Mouse (Mus musculus) forebrain, embryonic 12.5 days (tissue): ENCODE measurements at regions not wholly inside any gene's neighbourhood (a gene's known extent, or its start where the extent isn't known, plus 50 kb on each side); places are given as distances from the start of the nearest gene placed in this dataset.
"Not testable (repeated sequence)": the region's sequence is repeated elsewhere in the genome, so short reads cannot be mapped to it uniquely, and the experiment has no call there.

Experiments
- ATAC-seq: fragments of 200-750 bp; cut with Nextera tagmentation; 2 replicates; pipeline ENCODE4 v1.8.0; 2017; ENCODE audit warnings: moderate TSS enrichment; ENCODE audit not compliant: low FRiP score
- H3K27ac ChIP-seq: fragments of 300-500 bp; sonication (generic); 2 replicates; pipeline ENCODE4 v1.5.1; 2016; ENCODE audit warnings: mild to moderate bottlenecking
- H3K27me3 ChIP-seq: fragments of 300-500 bp; sonication (generic); 2 replicates; pipeline ENCODE4 v1.6.1; 2016; ENCODE audit warnings: mild to moderate bottlenecking
- H3K36me3 ChIP-seq: fragments of 300-500 bp; sonication (generic); replicated peaks from 2 replicates; pipeline ENCODE4 v1.6.1; 2016; ENCODE audit warnings: mild to moderate bottlenecking
- H3K4me1 ChIP-seq: fragments of 300-500 bp; sonication (generic); 2 replicates; pipeline ENCODE4 v1.6.1; 2016
- H3K4me2 ChIP-seq: fragments of 300-500 bp; sonication (generic); 2 replicates; pipeline ENCODE4 v1.6.1; 2016; ENCODE audit warnings: mild to moderate bottlenecking, moderate library complexity
- H3K4me3 ChIP-seq: fragments of 300-500 bp; sonication (generic); replicated peaks from 2 replicates; pipeline ENCODE4 v1.5.1; 2016; ENCODE audit warnings: mild to moderate bottlenecking
- H3K9ac ChIP-seq: fragments of 300-500 bp; sonication (generic); 2 replicates; pipeline ENCODE4 v1.6.1; 2016; ENCODE audit warnings: mild to moderate bottlenecking
- H3K9me3 ChIP-seq: fragments of 300-500 bp; sonication (generic); 2 replicates; pipeline ENCODE4 v1.6.1; 2016
- WGBS: fragments of 180-500 bp; shearing (Covaris S2); methylation state at CpG from one replicate; pipeline ENCODE4 v1.1.7; 2016; 5-methylcytosine and 5-hydroxymethylcytosine counted together

DNA sequence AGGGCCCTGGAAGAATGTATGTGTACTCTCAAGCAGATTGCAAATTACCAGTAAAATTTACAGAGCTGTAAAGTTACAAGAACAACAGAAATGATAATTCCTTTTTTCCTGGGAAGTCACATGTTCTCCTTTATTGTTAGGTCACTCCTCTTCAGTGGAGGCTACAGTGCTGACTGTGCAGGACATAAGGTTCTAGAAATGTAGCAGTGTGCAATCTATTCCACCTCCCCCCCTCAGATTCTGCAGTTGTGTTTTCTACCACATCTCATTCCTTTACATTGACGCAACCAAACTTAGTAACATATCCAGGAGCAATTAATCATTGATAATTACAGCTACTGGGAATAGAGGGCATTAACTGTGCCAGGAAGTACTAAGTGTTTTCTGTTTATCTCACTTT, 385.3 kb upstream of the Tnc start:
- 90% methylated on average over 1 of the region's 1 CpGs for WGBS
- no peak for ATAC-seq

DNA sequence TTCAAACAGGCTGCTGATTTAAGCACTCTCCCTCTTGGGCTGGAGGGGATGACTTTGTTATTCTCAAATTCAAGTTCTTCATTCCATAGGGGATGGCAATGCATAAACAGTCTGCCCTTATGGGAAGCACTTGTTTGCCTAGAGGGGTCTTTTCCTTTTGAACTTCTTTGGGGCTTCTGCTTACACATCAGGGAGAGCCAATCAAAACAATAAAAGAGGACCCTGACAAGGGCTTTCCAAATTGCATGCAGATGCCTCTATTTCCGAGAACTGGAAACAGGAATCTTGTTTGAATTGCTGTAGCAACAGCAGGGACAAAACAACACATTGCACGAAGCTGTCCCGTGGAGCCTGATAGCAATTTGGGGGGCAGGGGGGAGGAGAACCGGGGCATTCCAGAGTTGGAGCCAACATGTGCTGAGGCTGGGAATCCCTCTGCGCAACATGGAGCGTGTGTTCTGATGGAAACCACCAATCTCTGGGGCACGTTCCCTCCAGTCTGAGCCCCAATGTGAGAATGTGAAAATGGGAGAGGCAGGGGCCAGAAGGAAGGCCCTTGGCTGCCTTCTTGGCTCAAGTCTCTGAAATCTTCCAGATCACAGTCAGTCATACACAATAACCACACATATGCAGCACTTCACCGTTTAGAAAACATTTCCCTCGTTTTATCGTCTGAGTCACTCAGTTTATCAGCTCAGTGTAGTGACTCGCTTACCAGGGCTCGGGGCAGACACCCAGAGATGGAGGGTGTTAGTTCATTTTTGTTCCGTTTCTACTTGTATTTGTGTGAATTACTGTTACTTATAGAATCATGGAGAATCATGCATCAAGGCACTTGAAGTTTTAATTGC, 391.2 kb upstream of the Tnc start:
- 0 out of 2 replicates have a peak, but pooled peaks cover 7% of the 10 kb centered on the region for H3K4me1 ChIP-seq
- no peaks in the 10 kb centered on the region for H3K9me3 ChIP-seq
- 74% methylated on average over 13 of the region's 13 CpGs for WGBS
- H3K4me2 ChIP-seq: no peak overlapping the region
- no peaks in the 10 kb centered on the region for H3K36me3 ChIP-seq
- H3K4me3 ChIP-seq: no peak overlapping the region
- no peak overlapping the region for H3K9ac ChIP-seq
- no peak overlapping the region for H3K27ac ChIP-seq
- ATAC-seq: no peak
- H3K27me3 ChIP-seq: no peaks in the 10 kb centered on the region

More for the DNA sequence above, 385.3 kb upstream of the Tnc start:
- no peak overlapping the region for H3K4me3 ChIP-seq
- H3K9me3 ChIP-seq: no peaks in the 10 kb centered on the region
- H3K27ac ChIP-seq: no peak overlapping the region
- no peaks in the 10 kb centered on the region for H3K27me3 ChIP-seq
- no peaks in the 10 kb centered on the region for H3K36me3 ChIP-seq
- no peak overlapping the region for H3K4me2 ChIP-seq
- H3K4me1 ChIP-seq: no peaks in the 10 kb centered on the region
- H3K9ac ChIP-seq: no peak overlapping the region

DNA sequence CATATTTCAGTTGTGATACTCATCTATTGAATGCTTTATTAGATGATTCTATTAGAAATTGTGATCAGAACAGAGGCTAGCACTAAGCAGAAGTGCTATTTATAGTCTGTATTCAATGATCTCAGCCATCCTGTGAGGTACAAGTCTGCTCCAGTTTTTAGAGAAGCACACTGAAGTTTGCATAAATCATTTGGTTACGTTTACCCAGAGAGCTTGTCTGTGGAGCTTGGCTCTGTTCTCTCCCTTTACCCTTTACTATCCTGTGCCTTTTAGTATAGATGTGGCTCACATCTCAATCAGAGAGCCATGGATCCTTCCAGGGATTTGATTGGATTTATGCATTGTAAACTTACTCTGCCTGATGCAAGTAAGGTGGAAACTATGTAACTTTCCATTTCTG, 404.6 kb upstream of the Tnc start:
- 60% methylated on average over 1 of the region's 1 CpGs for WGBS
- no peak overlapping the region for H3K27ac ChIP-seq

GRCm38 (mm10) chr4:64451946-64452345, 405.1 kb upstream of the Tnc start:
- WGBS: 27% methylated on average over 1 of the region's 1 CpGs

More for the DNA sequence above, 404.6 kb upstream of the Tnc start:
- H3K27me3 ChIP-seq: no peaks in the 10 kb centered on the region
- H3K4me2 ChIP-seq: no peak overlapping the region
- no peak for ATAC-seq
- H3K36me3 ChIP-seq: no peaks in the 10 kb centered on the region
- no peaks in the 10 kb centered on the region for H3K4me1 ChIP-seq
- H3K9ac ChIP-seq: no peak overlapping the region
- H3K4me3 ChIP-seq: no peak overlapping the region
- H3K9me3 ChIP-seq: no peaks in the 10 kb centered on the region

GRCm38 (mm10) chr4:64492260-64492962, 445.6 kb upstream of the Tnc start:
- no peaks in the 10 kb centered on the region for H3K36me3 ChIP-seq
- no peak overlapping the region for H3K27ac ChIP-seq
- H3K9ac ChIP-seq: no peak overlapping the region
- no peak overlapping the region for H3K4me3 ChIP-seq
- H3K4me1 ChIP-seq: no peaks in the 10 kb centered on the region
- H3K4me2 ChIP-seq: no peak overlapping the region
- ATAC-seq: peak; percentile 33; the same call in 1 of the 2 replicates
- H3K9me3 ChIP-seq: no peaks in the 10 kb centered on the region
- WGBS: 93% methylated on average over 1 of the region's 1 CpGs
- no peaks in the 10 kb centered on the region for H3K27me3 ChIP-seq

More at GRCm38 (mm10) chr4:64451946-64452345, 405.1 kb upstream of the Tnc start:
- Histone ChIP-seq H3K9ac (no peak overlapping the region), H3K4me1 (no peaks in the 10 kb centered on the region), H3K4me3 (no peak overlapping the region), H3K4me2 (no peak overlapping the region), H3K27me3 (no peaks in the 10 kb centered on the region), H3K27ac (no peak overlapping the region), H3K36me3 (no peaks in the 10 kb centered on the region), H3K9me3 (no peaks in the 10 kb centered on the region)
- peak; percentile 44; the same call in 1 of the 2 replicates for ATAC-seq

GRCm38 (mm10) chr4:64497759-64498158, 450.9 kb upstream of the Tnc start:
- H3K4me2 ChIP-seq, H3K27ac ChIP-seq, H3K27me3 ChIP-seq, H3K9me3 ChIP-seq, H3K9ac ChIP-seq, H3K4me1 ChIP-seq, H3K4me3 ChIP-seq, H3K36me3 ChIP-seq: not testable (repeated sequence)
- peak; percentile 93 for ATAC-seq

DNA sequence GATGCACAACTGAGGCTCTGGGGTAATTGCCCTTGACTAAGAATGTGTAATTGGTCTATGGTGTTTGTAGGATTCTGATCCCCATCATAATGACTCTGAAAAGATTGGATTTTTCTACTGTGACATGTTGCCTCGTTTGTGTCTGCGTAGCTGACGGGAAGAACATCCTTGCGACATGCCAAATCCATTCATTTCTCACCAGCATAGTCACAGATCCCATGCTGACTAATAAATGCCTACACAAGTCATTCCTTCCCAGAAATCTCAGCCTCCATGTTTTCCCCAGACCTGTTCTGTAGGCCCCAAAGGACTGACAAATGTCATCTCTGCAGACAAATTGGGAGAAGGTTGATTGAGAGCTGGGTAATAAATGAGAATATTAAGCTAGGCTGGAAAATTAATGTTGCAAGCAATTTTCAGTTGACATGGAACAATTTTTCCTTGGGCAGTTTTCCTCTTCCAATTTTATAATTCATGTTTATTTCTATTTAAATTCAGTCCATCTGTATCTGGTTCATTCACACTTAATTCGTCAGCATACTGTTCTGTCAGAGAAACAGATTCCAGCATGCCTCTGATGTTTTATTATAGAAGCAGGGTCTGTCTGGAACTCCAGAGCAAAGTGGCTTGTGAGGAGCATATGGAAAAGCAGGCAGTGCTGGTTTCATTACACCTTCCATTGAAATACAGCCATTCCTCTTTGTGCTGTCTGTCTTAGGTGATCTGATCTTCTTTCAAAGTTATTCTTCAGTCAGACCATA, 454.0 kb upstream of the Tnc start:
- WGBS: 87% methylated on average over 5 of the region's 5 CpGs
- Histone ChIP-seq H3K27ac (no peak overlapping the region), H3K9me3 (no peaks in the 10 kb centered on the region), H3K4me1 (no peaks in the 10 kb centered on the region), H3K4me3 (no peak overlapping the region), H3K27me3 (no peaks in the 10 kb centered on the region), H3K4me2 (no peak overlapping the region), H3K36me3 (no peaks in the 10 kb centered on the region), H3K9ac (no peak overlapping the region)
- ATAC-seq: no peak

DNA sequence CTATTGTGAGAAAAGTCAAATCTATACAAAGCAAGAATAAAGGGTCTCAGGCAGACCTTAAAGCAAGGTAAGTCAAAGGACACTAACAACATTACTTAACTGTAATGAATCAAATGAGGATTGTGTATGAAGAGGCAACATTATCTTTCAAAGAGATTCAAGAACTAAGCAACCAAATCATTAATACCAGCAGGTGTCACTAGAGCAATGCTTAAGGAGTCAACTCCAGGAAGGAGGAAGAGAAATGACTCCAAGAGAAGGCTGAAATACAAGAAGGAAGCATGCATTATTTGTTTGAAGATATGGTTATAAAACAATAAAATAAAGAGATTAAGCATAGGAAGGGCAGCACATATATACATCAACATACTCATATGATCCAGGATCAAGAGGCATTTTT, 475.1 kb upstream of the Tnc start:
- H3K36me3 ChIP-seq: no peaks in the 10 kb centered on the region
- ATAC-seq: no peak
- H3K4me3 ChIP-seq: no peak overlapping the region
- no peak overlapping the region for H3K27ac ChIP-seq
- no peak overlapping the region for H3K4me2 ChIP-seq
- H3K9ac ChIP-seq: no peak overlapping the region
- no peaks in the 10 kb centered on the region for H3K27me3 ChIP-seq
- H3K4me1 ChIP-seq: no peaks in the 10 kb centered on the region
- no peaks in the 10 kb centered on the region for H3K9me3 ChIP-seq

GRCm38 (mm10) chr4:64527724-64528332, 481.0 kb upstream of the Tnc start:
- Histone ChIP-seq H3K9ac (no peak overlapping the region), H3K27me3 (no peaks in the 10 kb centered on the region), H3K27ac (no peak overlapping the region), H3K9me3 (no peaks in the 10 kb centered on the region), H3K4me3 (no peak overlapping the region), H3K4me1 (no peaks in the 10 kb centered on the region), H3K4me2 (no peak overlapping the region), H3K36me3 (no peaks in the 10 kb centered on the region)
- WGBS: 89% methylated on average over 4 of the region's 4 CpGs
- no peak for ATAC-seq

DNA sequence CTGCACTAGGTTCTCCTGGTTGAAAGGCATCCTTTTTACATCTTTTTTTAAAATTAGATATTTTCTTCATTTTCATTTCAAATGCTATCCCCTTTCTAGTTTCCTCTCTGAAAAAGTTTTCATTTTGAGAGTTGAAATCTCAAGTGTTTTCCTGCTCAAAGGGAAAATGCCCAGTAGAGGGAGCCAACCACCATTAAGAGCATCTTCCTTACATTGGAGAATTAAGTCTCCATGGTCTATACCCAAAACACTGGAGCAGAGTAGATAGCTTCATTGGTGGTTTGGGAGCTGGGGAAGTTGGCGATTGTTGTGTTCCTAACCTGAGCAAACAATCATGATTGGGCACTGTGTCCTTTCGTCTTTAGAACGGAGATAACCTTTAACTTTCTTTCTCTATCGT, 483.8 kb upstream of the Tnc start:
- H3K27me3 ChIP-seq: no peaks in the 10 kb centered on the region
- 71% methylated on average over 4 of the region's 4 CpGs for WGBS
- no peak overlapping the region for H3K27ac ChIP-seq
- no peaks in the 10 kb centered on the region for H3K36me3 ChIP-seq
- no peak overlapping the region for H3K4me2 ChIP-seq
- ATAC-seq: no peak
- no peak overlapping the region for H3K4me3 ChIP-seq
- no peaks in the 10 kb centered on the region for H3K4me1 ChIP-seq
- no peak overlapping the region for H3K9ac ChIP-seq
- H3K9me3 ChIP-seq: no peaks in the 10 kb centered on the region

GRCm38 (mm10) chr4:64533019-64533418, 486.2 kb upstream of the Tnc start:
- H3K4me1 ChIP-seq: no peaks in the 10 kb centered on the region
- H3K36me3 ChIP-seq: no peaks in the 10 kb centered on the region
- H3K9ac ChIP-seq: no peak overlapping the region
- H3K4me3 ChIP-seq: no peak overlapping the region
- no peak overlapping the region for H3K4me2 ChIP-seq
- no peaks in the 10 kb centered on the region for H3K27me3 ChIP-seq
- WGBS: 24% methylated on average over 3 of the region's 3 CpGs
- H3K9me3 ChIP-seq: no peaks in the 10 kb centered on the region
- no peak overlapping the region for H3K27ac ChIP-seq
- no peak for ATAC-seq
